Mouse (Mus musculus) heart, postnatal 0 days (tissue): ENCODE measurements around the gene Trit1. TPM values are rescaled to one million over a fixed set of nuclear protein-coding genes. Genes with fewer than 3 reads are reported as not detected.

ENCODE experiments used
- ATAC-seq: fragments of 200-750 bp; cut with Nextera tagmentation; 2 replicates; pipeline ENCODE4 v1.8.0; 2017; ENCODE audit warnings: low read depth, moderate number of reproducible peaks, moderate library complexity; ENCODE audit not compliant: insufficient read depth
- DNase-seq: peaks from one replicate; pipeline ENCODE4 v3.0.0-alpha.2; 2016; ENCODE audit warnings: low spot score
- H3K27ac ChIP-seq: fragments of 300-500 bp; sonication (generic); 2 replicates; pipeline ENCODE4 v1.5.1; 2014; ENCODE audit warnings: low read depth, mild to moderate bottlenecking
- H3K27me3 ChIP-seq: fragments of 300-500 bp; sonication (generic); 2 replicates; pipeline ENCODE4 v1.6.1; 2014; ENCODE audit warnings: low read length, mixed read lengths; ENCODE audit not compliant: control insufficient read depth, insufficient read depth
- H3K36me3 ChIP-seq: fragments of 300-500 bp; sonication (generic); replicated peaks from 2 replicates; pipeline ENCODE4 v1.6.1; 2014; ENCODE audit warnings: low read length, mixed read lengths; ENCODE audit not compliant: control insufficient read depth, insufficient read depth
- H3K4me1 ChIP-seq: fragments of 300-500 bp; sonication (generic); 2 replicates; pipeline ENCODE4 v1.6.1; 2014; ENCODE audit warnings: antibody characterized with exemption; ENCODE audit not compliant: control insufficient read depth, insufficient read depth
- H3K4me2 ChIP-seq: fragments of 300-500 bp; sonication (generic); 2 replicates; pipeline ENCODE4 v1.6.1; 2014; ENCODE audit warnings: low read depth, mild to moderate bottlenecking, low read length, moderate library complexity
- H3K4me3 ChIP-seq: fragments of 300-500 bp; sonication (generic); 2 replicates; pipeline ENCODE4 v1.5.1; 2014; ENCODE audit warnings: low read depth, low read length
- H3K9ac ChIP-seq: fragments of 300-500 bp; sonication (generic); replicated peaks from 2 replicates; pipeline ENCODE4 v1.6.1; 2014; ENCODE audit warnings: low read depth, low read length, mixed read lengths
- H3K9me3 ChIP-seq: fragments of 300-500 bp; sonication (generic); replicated peaks from 2 replicates; pipeline ENCODE4 v1.6.1; 2016; ENCODE audit warnings: low read length; ENCODE audit not compliant: control insufficient read depth
- CTCF ChIP-seq: IDR thresholded peaks from 2 replicates; pipeline ENCODE4 v1.5.1; 2016; ENCODE audit warnings: antibody characterized with exemption, control low read depth, low read depth
- EP300 ChIP-seq: IDR thresholded peaks from 2 replicates; pipeline ENCODE4 v1.6.1; 2016; ENCODE audit warnings: antibody characterized with exemption, low read depth
- WGBS: fragments of 180-500 bp; shearing (Covaris S2); extraction: QIAGEN DNeasy Blood & Tissue Kit; methylation state at CpG from one replicate; pipeline ENCODE4 v1.1.7; 2014; 5-methylcytosine and 5-hydroxymethylcytosine counted together
- polyA plus RNA-seq: library from polyadenylated mRNA; unstranded; fragments of >200 nt; fragmentation: Nextera tagmentation; extraction: Ambion mirVana; gene quantifications from 2 replicates; pipeline ENCODE4 v1.2.1, GENCODE M21; 2015
- total RNA-seq: library from RNA; depleted of rRNA; stranded (reverse); fragments of >200 nt; gene quantifications from 2 replicates; pipeline ENCODE4 v1.2.3, GENCODE M21; 2014; ENCODE audit warnings: low replicate concordance

Gene Trit1
- total and polyA plus RNA-seq, 2 experiments from 2014 or later = 8.7 to 13.4 TPM

GRCm38 (mm10) chr4:123013346-123013945, 3.0 kb upstream of the Trit1 start:
- no peak overlapping the region for H3K27ac ChIP-seq
- H3K4me2 ChIP-seq = no peak overlapping the region
- no peak overlapping the region for H3K9ac ChIP-seq
- peaks cover 11% of the 10 kb centered on the region; the same call in 1 of the 2 replicates for H3K4me1 ChIP-seq
- WGBS = 68% methylated on average over 5 of the region's 5 CpGs
- H3K4me3 ChIP-seq = no peak overlapping the region
- H3K27me3 ChIP-seq = no peaks in the 10 kb centered on the region
- TF ChIP-seq CTCF (no peak), EP300 (no peak)
- no peaks in the 10 kb centered on the region for H3K36me3 ChIP-seq
- DNase-seq (no peak), ATAC-seq (no peak)
- no peaks in the 10 kb centered on the region for H3K9me3 ChIP-seq

GRCm38 (mm10) chr4:123013949-123014406, 2.4 kb upstream of the Trit1 start:
- no peaks in the 10 kb centered on the region for H3K9me3 ChIP-seq
- H3K27ac ChIP-seq = no peak overlapping the region
- no peak overlapping the region for H3K9ac ChIP-seq
- H3K36me3 ChIP-seq = no peaks in the 10 kb centered on the region
- no peak overlapping the region for H3K4me2 ChIP-seq
- DNase-seq (no peak), ATAC-seq (no peak)
- H3K4me1 ChIP-seq = peaks cover 11% of the 10 kb centered on the region; the same call in 1 of the 2 replicates
- H3K4me3 ChIP-seq = no peak overlapping the region
- no peak for TF ChIP-seq EP300
- no peak for TF ChIP-seq CTCF
- H3K27me3 ChIP-seq = no peaks in the 10 kb centered on the region
- 61% methylated on average over 3 of the region's 3 CpGs for WGBS

GRCm38 (mm10) chr4:123014501-123015282, 1.7 kb upstream of the Trit1 start:
- no peak overlapping the region for H3K4me2 ChIP-seq
- no peak overlapping the region for H3K4me3 ChIP-seq
- H3K36me3 ChIP-seq = no peaks in the 10 kb centered on the region
- peaks cover 11% of the 10 kb centered on the region; the same call in 1 of the 2 replicates for H3K4me1 ChIP-seq
- H3K27me3 ChIP-seq = no peaks in the 10 kb centered on the region
- no peaks in the 10 kb centered on the region for H3K9me3 ChIP-seq
- no peak for ATAC-seq
- DNase-seq = no peak
- WGBS = 40% methylated on average over 7 of the region's 7 CpGs
- no peak overlapping the region for H3K9ac ChIP-seq
- no peak overlapping the region for H3K27ac ChIP-seq
- no peak for TF ChIP-seq EP300
- TF ChIP-seq CTCF = no peak

GRCm38 (mm10) chr4:123021591-123021990, 5.2 kb downstream of the Trit1 start:
- Histone ChIP-seq H3K27ac (no peak overlapping the region), H3K36me3 (no peaks in the 10 kb centered on the region), H3K4me2 (no peak overlapping the region), H3K9ac (no peak overlapping the region), H3K4me3 (no peak overlapping the region), H3K9me3 (no peaks in the 10 kb centered on the region), H3K27me3 (no peaks in the 10 kb centered on the region), H3K4me1 (peaks cover 11% of the 10 kb centered on the region; the same call in 1 of the 2 replicates)
- no peak for DNase-seq
- WGBS = 93% methylated on average over 3 of the region's 3 CpGs
- ATAC-seq = no peak
- no peak for TF ChIP-seq CTCF
- no peak for TF ChIP-seq EP300

- TF ChIP-seq EP300 (no peak), CTCF (no peak)
- no peak for DNase-seq
- 70% methylated on average over 1 of the region's 1 CpGs for WGBS
Observed at GRCm38 (mm10) chr4:123022896-123023295, 6.5 kb downstream of the Trit1 start.

More at GRCm38 (mm10) chr4:123022896-123023295, 6.5 kb downstream of the Trit1 start:
- Histone ChIP-seq H3K4me2 (no peak overlapping the region), H3K36me3 (peaks cover 6% of the 10 kb centered on the region), H3K4me3 (no peak overlapping the region), H3K4me1 (peaks cover 3% of the 10 kb centered on the region; the same call in 1 of the 2 replicates), H3K27ac (no peak overlapping the region), H3K9ac (no peak overlapping the region), H3K27me3 (no peaks in the 10 kb centered on the region), H3K9me3 (no peaks in the 10 kb centered on the region)
- ATAC-seq = no peak
